Mouse (Mus musculus) urinary bladder, postnatal 4 days (tissue): ENCODE measurements around the gene Spryd7.
"Not testable (repeated sequence)": the region's sequence is repeated elsewhere in the genome, so short reads cannot be mapped to it uniquely, and the experiment has no call there.

Experiments used
- DNase-seq, 2 experiments: peaks; one replicate each; pipeline ENCODE4 v3.0.0; 2021 to 2022; ENCODE audit warnings: low spot score in 2 of 2

The Spryd7 gene

DNA sequence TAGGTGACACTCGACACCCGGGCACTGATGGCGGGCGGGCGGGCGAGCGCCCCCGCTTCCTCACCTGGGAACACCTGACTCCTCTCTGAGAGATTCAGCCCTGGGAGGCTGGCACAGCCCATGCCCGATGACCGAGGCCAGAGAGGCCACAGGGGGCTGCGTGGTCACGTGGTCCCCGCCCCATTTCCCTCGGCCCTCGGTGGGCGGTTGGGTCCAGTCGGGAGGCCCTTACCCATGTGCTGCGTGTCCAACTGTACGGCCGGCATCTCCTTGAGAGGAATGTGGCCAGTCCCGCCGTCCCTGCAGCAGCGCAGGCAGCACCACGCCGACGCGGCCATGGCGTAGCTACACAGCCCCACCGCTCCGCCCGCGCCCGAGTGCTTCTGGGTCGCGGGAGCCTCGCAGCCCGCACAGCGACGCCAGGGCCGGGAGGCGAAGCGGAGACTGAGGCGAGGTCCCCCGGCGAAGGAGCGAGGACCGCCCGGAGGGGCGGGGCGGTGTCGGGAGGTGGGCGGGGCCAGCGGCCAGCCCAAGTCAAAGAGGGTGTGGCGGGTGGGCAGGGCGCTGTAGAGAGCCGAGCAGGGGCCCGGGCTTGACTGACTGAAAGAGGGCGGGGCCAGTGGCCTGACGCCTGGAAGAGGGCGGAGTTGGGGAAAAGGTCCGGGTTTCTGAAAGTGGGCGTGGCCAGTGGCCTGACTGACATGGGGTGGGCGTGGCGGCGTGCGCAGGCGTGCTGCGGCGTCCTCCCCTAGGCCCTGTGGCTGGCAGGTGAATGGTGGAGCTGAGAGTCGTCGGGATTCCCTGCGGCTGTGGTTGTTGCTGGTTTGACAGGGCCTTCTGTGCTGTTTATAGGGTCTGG is at the start of gene Spryd7:
TSS of gene Spryd7 (minus strand) at position 598 of the 859 bp plus-strand sequence.
- peak; percentile 97 for DNase-seq

DNA sequence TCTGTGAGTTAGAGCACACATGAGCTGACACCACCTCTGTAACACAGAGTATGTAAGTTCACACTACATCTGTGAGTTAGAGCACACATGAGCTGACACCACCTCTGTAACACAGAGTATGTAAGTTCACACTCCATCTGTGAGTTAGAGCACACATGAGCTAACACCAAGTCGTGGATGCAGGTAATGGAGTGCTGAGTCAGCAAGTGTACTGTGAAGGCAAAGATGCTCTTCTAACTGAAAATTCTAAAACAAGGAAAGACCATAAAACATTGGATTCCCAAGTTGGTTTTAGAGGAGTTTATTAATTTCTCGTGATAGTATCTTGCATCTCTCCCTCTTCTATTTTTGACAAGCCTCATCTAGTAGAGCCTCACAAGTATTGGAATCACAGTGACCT is 49.4 kb upstream of the Spryd7 start:
- not testable (repeated sequence) for DNase-seq

DNA sequence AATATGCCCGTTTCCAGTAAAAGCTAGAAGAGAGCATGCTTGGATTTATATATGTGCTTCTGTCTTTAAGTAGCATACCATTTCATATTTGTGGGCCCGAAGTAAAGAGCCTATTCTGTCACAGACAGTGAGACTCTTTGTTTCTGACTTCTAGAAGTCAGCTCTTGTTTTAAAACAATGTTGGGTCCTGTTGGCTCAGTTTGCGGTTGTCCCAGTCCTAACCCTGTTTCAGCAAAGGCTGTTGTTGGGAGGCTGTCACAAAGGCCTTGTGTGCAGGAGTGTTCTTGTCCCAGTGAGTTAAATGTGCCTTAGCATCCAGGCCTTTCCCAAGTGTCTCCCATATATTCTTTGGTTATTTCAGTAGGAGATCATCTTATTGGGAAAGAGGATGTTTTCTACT is 47.4 kb upstream of the Spryd7 start:
- DNase-seq, result no peak

DNA sequence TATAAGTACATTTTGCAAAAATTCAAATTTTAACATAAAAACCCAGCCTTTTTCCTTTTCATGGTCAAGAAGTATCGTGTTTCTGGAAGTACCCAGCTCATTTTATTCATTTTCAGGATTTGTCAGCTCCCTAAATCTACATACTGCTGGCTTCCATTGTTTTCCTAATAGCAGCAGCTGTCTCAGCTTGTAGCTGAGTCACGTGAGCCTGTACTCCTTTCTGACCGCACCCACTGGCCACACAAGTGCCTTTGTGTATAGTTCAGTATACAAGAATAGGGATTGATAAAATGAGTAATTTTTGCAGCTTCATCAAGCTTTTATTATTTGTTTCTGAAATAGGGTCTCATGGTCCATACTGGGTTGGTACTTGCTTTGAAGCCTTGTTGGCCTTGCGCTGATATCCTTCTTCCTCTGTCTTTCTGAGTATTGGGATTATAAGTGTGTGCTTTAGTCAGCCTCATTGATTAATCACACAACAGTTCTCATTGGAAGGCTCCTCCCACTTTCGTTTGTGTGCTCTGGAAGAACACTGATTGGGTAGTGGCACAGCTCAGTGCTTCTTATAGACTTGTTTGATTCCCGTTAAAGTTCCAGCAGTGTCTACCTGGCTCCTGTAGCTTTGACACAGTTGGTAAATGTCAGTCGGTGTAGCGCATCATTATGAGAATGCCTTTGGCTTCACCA is 46.5 kb upstream of the Spryd7 start:
- no peak for DNase-seq

DNA sequence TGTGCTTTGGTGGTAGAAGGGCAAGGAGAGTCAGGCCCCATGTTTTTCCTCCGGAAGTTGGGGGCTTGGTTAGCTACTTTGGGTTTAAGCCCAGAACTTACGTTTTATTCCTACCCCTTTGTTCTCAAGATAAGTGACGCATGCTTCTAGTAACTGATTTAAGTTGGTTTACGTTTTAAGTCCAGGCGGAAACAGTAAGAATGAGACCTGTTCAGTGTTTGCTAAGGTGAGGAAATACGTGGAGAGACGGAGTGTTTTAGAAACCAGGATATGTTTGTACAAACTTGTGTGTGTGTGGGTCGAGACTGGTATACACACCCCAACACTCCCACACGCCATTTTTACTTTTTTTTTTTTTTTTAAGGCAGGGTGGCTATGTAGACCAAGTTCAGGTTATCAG is 44.7 kb upstream of the Spryd7 start:
- no peak for DNase-seq

DNA sequence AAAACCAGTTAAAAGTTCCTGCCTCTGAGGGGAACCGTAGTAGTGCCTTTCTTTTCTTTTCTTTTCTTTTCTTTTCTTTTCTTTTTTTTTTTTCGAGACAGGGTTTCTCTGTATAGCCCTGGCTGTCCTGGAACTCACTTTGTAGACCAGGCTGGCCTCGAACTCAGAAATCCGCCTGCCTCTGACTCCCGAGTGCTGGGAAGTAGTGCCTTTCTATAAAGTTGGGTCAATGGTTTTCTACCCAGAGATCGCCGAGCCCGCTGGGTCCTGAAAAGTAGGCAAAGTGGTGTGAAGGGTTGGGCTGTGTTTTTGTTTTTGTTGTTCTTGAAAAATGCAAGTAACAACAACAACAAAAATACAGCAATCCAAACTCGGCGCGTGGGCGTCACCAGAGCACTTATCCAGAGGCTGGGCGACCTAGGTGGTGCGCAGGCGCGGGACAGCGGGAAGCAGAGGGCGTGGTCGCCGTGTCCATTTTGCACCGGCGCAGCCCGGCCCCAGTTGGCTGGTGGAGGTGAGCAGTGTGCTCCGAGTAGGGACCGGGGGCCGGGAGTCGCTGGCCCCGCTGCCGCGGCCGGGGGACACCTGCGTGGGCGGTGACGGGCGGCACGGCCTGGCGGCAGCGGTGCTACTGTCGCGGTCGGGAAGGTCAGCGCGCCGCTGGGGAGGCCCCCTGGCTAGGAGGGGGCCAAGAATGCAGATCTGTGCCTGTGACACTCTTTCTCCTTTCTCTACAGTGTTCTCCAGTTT is 42.5 kb upstream of the Spryd7 start:
- peak; percentile 88 to 90 for DNase-seq

DNA sequence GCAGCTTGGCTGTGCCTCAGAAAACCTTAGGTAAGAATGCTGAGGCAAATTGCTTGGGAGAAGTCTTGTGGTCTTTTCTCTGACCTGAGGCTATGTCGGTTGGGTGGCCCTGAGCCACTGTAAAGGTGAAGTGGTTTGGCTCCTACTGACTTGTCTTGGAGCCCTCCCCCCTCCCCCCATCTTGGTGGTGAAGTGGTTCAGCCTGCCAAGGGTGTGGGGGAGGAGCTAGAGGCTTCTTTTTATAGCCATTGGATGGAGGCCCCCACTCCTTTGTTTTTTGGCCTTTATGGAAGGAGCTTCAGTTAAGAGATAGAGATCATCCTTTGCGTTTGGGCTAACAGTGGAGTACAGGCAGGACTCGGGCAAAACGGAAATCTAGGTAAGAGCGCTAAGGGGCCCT is 41.3 kb upstream of the Spryd7 start, which contains the start of gene Trim13:
TSS of gene Trim13 (plus strand) at position 280 of the 400 bp plus-strand sequence.
- DNase-seq, result no peak

DNA sequence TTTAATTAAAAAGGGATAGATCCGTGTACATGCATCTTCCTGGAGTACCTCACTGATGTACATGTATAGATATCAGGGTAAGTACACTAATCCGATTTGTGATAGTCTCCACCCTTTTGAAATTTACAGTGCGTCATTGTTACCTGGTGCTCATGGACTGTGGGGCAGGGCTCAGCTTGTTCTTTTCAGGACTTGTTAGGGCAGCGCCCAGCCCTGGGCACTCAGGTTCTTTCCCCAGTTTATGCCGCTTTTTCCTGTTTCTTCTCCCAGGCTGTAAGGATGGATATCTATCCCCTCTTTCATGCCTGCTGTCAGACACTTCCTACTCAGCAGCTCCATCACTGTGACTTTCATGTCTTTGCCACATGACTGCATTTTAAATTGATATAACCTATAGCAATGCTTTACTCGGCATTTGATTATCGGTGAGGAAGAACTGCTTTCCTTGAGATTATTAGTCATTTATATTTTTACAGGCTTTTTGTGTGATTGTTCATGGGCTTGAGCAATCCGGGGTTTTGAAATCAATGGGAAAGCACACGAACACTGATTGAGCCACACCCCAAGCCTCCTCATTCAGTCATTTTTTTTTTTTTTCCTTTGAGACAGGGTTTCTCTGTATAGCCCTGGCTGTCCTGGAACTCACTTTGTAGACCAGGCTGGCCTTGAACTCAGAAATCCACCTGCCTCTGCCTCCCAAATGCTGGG is 40.2 kb upstream of the Spryd7 start:
- DNase-seq, result no peak

DNA sequence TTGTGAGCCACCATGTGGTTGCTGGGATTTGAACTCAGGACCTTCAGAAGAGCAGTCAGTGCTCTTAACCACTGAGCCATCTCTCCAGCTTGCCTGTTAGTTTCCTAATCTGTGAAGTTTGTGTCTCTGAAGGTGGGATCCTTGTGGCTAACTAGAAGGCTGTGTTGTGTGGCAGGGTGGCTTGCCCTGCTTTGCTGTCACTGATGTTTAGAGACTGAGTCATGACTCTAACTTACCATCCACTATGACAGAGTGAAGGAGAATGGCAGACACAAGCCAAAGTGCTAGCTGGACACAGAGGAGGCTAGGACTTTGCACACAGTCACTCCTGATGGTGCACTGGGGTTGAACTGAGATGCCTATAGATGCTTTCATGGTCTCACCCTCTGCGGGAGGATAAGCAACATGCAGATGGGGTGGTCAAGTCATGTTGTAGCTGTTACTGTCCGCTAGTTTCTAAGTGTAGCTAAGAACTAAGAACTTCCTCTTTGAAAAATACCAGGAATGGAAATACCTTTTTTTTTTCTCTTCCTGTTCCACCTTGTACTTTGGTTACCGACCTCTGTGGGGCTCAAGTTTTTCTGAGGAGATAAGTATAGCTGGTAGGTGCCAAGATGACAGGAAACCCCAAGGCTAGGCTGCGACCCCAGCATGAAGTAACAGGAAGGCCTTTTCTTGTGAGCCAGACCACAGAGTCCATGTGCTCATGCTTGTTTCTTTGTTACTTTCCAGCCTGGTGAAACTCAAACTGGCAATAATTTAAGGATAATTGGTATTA is 32.8 kb upstream of the Spryd7 start:
- no peak for DNase-seq

DNA sequence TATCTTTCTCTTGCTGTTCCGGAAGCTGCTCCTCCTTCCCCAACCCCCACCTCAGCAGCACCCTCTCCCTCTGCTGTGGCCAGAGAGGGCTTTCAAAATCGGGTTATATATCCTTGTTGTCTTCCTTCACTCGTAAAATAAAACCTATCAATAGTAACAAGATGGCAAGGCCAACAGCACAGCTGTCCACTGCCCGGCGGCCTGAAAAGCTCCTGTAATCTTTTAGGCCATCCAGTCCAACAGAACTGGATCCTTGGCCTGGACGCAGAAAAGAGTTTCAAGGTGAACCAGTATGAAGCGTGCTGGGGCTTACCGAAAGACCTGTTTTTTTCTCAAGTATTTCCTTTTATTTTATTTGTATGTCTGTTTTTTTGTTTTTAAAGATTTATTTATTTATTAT is 19.3 kb upstream of the Spryd7 start:
- no peak for DNase-seq

DNA sequence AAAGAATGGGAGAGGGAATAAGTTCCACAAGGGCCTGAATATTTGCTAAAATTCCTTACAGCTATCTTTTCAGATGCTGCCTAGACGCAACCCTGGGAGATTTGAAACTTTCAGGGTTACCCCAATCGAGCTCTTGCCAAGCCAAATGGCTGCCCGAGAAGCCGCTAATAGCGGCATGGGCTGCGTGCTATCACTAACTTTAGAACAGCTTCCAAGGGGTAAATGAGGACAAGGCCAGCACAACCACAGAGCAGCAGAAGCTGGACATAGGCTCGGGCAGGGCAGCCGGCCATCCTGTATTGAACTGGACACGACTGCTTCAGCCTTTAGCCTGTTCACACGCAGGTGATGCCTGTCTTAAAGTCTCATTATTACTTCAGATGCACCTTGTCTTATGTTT is 18.4 kb upstream of the Spryd7 start:
- peak in 1 of 2 experiments; percentile 34 for DNase-seq

DNA sequence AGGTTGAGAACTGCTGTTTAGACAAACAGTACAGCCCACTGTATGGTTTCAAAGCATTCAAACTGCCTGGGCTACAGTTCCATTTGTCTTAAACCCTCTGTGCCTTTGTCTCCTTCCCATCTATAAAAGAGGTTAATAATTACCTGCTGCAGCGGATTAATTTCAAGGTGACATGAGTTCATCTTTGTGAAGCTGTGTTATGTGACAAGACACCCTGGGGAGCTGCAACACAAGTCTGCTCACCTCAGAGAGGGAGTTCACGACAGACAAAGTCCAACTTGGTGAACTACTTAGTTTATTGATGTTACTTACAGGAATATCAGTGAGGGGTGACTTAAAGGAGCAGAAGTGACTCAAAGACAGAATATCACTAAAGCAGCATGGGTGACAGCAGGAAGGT is 15.4 kb upstream of the Spryd7 start:
- no peak for DNase-seq

DNA sequence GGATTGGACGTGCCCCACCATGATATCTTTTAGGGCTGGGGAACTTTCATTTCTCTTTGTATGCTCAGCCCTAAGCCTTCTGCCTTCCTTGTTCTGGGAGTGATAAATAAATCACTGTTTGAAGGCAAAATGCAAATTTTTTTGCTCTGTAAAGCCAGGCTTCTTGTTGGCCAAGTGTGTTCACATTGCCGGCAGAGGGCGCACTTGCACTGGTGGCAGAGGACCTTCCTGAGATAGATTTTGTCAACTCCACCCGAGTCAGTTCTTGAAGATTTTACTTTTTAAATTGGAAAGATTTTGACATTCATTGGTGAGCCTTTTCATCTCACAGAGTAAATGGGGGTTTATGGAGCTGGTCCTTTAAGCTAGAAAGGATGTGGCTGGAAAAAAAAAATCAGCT is 14.7 kb upstream of the Spryd7 start:
- DNase-seq, result peak; percentile 67 to 90

DNA sequence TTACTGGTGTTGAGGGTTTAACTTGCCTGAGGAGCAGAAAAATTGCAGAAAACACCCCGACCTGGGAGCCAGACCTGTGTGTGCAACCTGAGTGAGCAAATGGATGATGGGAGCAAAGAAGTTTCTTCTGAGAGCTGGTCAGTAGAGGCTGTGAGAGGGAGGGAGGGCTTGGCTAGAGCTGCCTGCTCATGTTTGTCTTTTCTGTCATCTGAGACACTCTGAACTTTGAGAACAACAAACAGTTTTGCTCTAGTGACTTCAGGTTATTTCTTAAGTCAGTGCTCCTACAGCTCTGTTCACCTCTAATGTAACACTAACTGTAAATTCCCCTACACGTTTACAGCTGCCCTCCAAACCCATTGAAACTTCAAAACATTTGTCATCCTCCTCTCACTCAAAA is 12.7 kb upstream of the Spryd7 start:
- DNase-seq, result no peak

DNA sequence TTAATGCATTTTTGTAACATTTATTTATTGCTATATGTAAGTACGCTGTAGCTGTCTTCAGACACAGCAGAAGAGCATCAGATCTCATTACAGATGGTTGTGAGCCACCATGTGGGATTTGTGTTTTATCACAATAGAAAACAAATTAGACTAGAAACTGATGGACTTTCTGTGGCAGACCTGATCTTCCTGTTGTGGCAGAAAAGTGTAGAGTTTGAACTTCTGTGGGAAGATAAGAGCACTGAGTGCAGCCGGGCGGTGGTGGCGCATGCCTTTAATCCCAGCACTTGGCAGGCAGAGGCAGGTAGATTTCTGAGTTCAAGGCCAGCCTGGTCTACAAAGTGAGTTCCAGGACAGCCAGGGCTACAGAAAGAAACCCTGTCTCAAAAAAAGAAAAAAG is 9.5 kb upstream of the Spryd7 start:
- DNase-seq, result not testable (repeated sequence)

DNA sequence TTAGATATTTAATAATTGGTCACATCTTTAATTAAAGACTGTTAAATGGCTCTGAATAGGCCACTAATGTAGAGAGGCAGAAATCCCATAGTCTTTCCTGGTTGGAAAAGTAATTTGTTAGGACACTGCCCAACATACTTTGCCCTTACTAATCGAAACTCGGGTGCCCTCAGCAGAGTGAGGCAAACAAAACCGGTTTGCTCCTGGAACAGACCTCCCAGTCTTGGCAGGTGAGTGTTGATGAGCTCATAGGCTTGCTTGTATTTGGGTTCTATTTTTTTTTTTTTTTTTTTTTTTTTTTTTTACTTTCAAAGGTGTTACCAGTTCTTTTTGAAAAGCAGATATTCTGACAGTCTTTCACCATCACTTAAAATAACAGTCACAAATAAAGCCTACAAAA is 3.2 kb upstream of the Spryd7 start:
- no peak for DNase-seq

DNA sequence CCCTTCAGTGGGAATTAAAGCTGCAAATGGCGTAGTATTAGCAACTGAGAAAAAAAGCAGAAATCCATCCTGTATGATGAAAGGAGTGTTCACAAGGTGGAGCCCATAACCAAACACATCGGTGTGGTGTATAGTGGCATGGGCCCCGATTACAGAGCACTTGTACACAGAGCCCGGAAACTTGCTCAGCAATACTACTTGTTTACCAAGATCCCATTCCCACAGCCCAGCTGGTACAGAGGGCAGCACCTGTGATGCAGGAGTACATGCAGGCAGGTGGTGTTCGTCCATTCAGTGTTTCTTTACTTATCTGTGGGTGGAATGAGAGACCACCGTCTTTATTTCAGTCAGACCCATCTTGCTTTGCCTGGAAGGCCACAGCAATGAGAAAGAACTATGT is 2.2 kb upstream of the Spryd7 start:
- no peak for DNase-seq

DNA sequence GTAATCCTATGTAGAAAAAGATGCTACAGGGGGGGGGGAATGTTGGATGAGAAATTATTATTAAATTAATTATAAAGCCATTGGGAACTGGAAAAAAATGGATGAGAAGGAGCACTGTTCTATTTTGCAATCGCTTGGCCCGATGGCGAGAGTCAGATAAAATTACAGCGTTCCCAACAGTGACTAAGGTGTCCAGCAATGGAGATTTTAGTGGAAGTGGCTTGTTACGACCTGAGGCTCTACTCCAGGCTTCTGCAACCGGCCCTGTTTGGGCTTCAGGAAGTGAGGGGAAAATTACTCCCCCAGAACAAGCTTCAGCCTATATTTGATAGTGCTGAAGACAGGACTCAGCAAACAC is 776 bp downstream of the Spryd7 start:
- DNase-seq, result no peak

DNA sequence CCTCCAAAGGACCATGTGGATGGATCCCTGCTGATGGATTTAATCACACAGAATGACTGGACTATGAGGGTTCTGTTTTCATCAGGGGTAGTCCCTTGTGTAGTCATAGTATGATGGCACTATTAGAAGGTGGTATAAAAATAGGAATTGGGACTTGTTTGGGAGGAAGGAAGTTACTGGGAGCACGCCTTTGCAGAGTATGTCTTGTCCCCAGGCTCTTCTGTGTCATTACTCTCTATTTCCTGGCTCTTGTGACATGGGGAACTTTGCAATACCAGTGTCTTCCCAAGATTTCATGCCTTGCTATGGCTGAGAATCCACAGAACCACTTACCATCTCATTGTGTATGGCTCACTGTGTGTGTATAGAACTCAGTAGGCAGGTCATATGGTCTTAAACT is 8.1 kb downstream of the Spryd7 start:
- DNase-seq, result no peak

DNA sequence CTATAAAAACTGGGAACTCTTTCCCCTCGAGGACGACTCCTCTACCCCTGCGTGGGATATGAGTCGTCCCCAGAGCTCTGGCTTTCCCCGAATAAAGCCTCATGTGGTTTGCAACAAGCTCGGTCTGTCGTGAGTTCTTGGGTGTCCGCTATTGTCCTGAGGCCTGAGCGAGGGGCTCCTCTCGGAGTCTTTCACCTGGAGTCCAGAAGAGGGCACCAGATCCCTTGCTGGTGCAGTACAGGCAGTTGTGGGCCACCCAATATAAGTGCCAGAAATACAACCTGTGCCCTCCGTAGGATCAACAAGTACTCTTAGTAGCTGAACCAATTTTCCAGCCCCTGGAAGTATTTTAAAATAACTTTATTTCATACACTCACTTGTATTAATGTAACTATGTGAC is 18.9 kb downstream of the Spryd7 start:
- not testable (repeated sequence) for DNase-seq

DNA sequence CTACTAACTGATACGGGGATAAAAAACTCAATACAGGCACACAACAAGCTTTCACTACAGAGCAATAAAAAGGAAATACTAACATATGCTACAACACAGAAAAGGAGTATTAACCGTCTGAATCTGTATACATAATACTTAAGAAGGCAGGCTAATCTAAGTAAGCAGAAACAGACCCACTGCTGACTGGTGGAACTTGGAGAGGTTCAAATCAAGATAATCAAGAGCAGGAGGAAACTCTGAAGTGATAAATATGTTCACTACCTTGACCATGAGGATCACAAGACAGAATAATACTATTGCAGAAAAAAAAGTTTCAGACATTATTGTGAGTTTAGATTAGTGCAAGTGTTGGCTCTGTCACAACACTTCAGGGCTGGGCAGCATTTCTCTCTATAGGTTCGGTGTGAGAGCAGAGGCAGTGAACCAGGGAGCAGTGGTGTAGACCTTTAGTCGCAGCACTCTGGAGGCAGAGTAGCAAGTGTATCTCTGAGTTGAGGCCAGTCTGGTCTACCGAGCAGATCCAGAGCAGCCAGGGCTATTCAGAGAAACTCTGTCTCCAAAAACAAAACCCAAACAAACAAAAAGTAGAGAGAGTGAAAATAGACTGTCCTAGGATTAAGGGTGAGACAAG is 19.9 kb downstream of the Spryd7 start:
- DNase-seq, result no peak
